Mouse (Mus musculus): ENCODE data around the gene Kcnk2.

- TF ChIP-seq CTCF (IDR thresholded peaks at IDR 0.05; ENCODE audit: low read depth) (no peak), EP300 (IDR thresholded peaks at IDR 0.05; ENCODE audit: low read depth) (no peak)
Observed at GRCm38 (mm10) chr1:189440741-189441140, 38.7 kb upstream of the Kcnk2 start.

Measured in liver, postnatal 0 days (tissue).